Mouse (Mus musculus) thymus, postnatal 10 days (tissue): ENCODE measurements at regions not wholly inside any gene's neighbourhood (a gene's known extent, or its start where the extent isn't known, plus 50 kb on each side); places are given as distances from the start of the nearest gene placed in this dataset.

Experiments used
- DNase-seq, 2 experiments: peaks; one replicate each; pipeline ENCODE4 v3.0.0; 2021; ENCODE audit warnings: low spot score in 2 of 2

GRCm38 (mm10) chr2:142964340-142964739 lies 63.0 kb upstream of the Kif16b start:
- no peak for DNase-seq

- peak in 1 of 2 experiments; percentile 41 for DNase-seq
Observed at GRCm38 (mm10) chr2:142967250-142967649, 65.9 kb upstream of the Kif16b start.

GRCm38 (mm10) chr2:142980771-142981170 lies 79.4 kb upstream of the Kif16b start:
- DNase-seq, result no peak

GRCm38 (mm10) chr2:142988691-142989090 lies 74.1 kb upstream of the Snrpb2 start:
- DNase-seq, result no peak

- DNase-seq, result no peak
Observed at GRCm38 (mm10) chr2:142996088-142996487, 66.8 kb upstream of the Snrpb2 start.

- DNase-seq, result no peak
Observed at GRCm38 (mm10) chr2:143002874-143003273, 60.0 kb upstream of the Snrpb2 start.

- no peak for DNase-seq
Observed at GRCm38 (mm10) chr2:143003341-143003740, 59.5 kb upstream of the Snrpb2 start.

- no peak for DNase-seq
Observed at GRCm38 (mm10) chr2:143011380-143011779, 51.5 kb upstream of the Snrpb2 start.
